Mouse (Mus musculus) urinary bladder, postnatal 36 days (tissue): Measurements from ENCODE around the gene Cpne4.

ENCODE experiments used
- DNase-seq, 2 experiments: peaks; one replicate each; pipeline ENCODE4 v3.0.0; 2022; ENCODE audit warnings: low spot score in 2 of 2, mixed read lengths in 1 of 2

The Cpne4 gene

GRCm38 (mm10) chr9:104874157-104874556 is 327.1 kb downstream of the Cpne4 start:
- DNase-seq: no peak

GRCm38 (mm10) chr9:104877014-104877413 is 329.9 kb downstream of the Cpne4 start:
- no peak for DNase-seq

GRCm38 (mm10) chr9:104878558-104878957 is 331.5 kb downstream of the Cpne4 start:
- DNase-seq: no peak

- DNase-seq: no peak
These were observed 343.4 kb downstream of the Cpne4 start for GRCm38 (mm10) chr9:104890517-104890916.

GRCm38 (mm10) chr9:104895360-104895759 is 348.3 kb downstream of the Cpne4 start:
- no peak for DNase-seq

- DNase-seq: peak; percentile 2 to 20
These were observed 354.0 kb downstream of the Cpne4 start for GRCm38 (mm10) chr9:104901118-104901517.

- DNase-seq: no peak
These were observed 354.7 kb downstream of the Cpne4 start for GRCm38 (mm10) chr9:104901827-104902226.

- DNase-seq: no peak
These were observed 365.6 kb downstream of the Cpne4 start for GRCm38 (mm10) chr9:104912686-104913085.

GRCm38 (mm10) chr9:104913327-104913726 is 366.2 kb downstream of the Cpne4 start:
- no peak for DNase-seq

GRCm38 (mm10) chr9:104921197-104921596 is 374.1 kb downstream of the Cpne4 start:
- DNase-seq: no peak

GRCm38 (mm10) chr9:104922051-104922450 is 375.0 kb downstream of the Cpne4 start:
- DNase-seq: no peak

GRCm38 (mm10) chr9:104928806-104929205 is 381.7 kb downstream of the Cpne4 start:
- no peak for DNase-seq

- DNase-seq: no peak
These were observed 393.3 kb downstream of the Cpne4 start for GRCm38 (mm10) chr9:104940389-104940788.

GRCm38 (mm10) chr9:104950551-104950950 is 403.5 kb downstream of the Cpne4 start:
- no peak for DNase-seq

GRCm38 (mm10) chr9:104952176-104952575 is 405.1 kb downstream of the Cpne4 start:
- DNase-seq: no peak

- DNase-seq: no peak
These were observed 425.7 kb downstream of the Cpne4 start for GRCm38 (mm10) chr9:104972828-104973227.

GRCm38 (mm10) chr9:104981934-104982548 is 435.0 kb downstream of the Cpne4 start:
- no peak for DNase-seq

GRCm38 (mm10) chr9:104998225-104998624 is 451.1 kb downstream of the Cpne4 start:
- DNase-seq: no peak

GRCm38 (mm10) chr9:105010721-105011120 is 463.6 kb downstream of the Cpne4 start:
- DNase-seq: no peak

- no peak for DNase-seq
These were observed 471.1 kb downstream of the Cpne4 start for GRCm38 (mm10) chr9:105018186-105018585.

GRCm38 (mm10) chr9:105028311-105028710 is 481.2 kb downstream of the Cpne4 start:
- no peak for DNase-seq

- no peak for DNase-seq
These were observed 485.5 kb downstream of the Cpne4 start for GRCm38 (mm10) chr9:105032572-105032971.

GRCm38 (mm10) chr9:105033641-105034040 is 486.6 kb downstream of the Cpne4 start:
- DNase-seq: no peak

GRCm38 (mm10) chr9:105037847-105038246 is 490.8 kb downstream of the Cpne4 start:
- DNase-seq: no peak
